Mouse (Mus musculus) kidney, adult 2 months (tissue): ENCODE data around the gene Cox19.

Experiments used
- CTCF ChIP-seq: fragments of 200-500 bp; conservative IDR thresholded peaks from 2 replicates; pipeline ENCODE4 v1.5.1; 2011; ENCODE audit warnings: low read depth, mild to moderate bottlenecking, control low read depth, low read length, moderate library complexity, mixed read lengths; ENCODE audit not compliant: insufficient read depth, insufficient read length
- POLR2A ChIP-seq: fragments of 200-500 bp; IDR thresholded peaks from one replicate; pipeline ENCODE4 v1.6.1; 2011; ENCODE audit warnings: low read depth, low read length, control low read depth

DNA sequence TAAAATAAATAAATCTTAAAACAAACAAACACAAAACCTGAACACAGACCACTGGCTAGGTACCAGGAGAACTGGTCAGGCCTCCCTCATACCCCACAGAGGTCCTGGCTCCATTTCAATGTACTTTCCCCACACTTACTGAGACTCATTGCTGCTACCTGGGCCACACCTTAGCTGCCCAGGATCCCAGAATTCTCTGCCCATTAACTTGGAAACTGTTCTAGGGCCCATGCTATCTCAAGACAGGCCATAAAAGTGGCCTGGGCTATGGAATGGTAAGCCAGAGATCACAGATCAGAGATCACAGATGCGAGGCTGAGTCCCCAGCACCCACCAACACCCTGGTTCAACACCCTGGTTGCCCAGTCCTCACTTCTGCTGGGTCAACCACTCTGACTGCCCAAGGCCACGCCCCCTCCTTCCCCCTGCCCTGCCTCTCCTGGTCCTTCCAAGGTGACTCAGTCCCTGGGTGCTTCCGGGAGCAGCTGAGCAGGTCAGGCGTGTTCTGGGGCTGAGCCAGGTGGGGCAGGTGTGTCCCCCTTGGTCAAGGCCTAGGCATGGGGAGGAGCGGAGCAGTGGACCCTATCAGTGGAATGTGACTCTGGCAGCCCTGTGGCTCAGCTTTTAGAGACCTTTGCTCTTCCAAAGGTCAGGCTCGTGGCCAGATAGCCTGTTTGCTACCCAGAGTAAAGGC, 34.1 kb downstream of the Cox19 start:
- TF ChIP-seq CTCF (no peak), POLR2A (no peak)
